Mouse (Mus musculus): ENCODE measurements around the gene Rfk.

Rfk gene

DNA sequence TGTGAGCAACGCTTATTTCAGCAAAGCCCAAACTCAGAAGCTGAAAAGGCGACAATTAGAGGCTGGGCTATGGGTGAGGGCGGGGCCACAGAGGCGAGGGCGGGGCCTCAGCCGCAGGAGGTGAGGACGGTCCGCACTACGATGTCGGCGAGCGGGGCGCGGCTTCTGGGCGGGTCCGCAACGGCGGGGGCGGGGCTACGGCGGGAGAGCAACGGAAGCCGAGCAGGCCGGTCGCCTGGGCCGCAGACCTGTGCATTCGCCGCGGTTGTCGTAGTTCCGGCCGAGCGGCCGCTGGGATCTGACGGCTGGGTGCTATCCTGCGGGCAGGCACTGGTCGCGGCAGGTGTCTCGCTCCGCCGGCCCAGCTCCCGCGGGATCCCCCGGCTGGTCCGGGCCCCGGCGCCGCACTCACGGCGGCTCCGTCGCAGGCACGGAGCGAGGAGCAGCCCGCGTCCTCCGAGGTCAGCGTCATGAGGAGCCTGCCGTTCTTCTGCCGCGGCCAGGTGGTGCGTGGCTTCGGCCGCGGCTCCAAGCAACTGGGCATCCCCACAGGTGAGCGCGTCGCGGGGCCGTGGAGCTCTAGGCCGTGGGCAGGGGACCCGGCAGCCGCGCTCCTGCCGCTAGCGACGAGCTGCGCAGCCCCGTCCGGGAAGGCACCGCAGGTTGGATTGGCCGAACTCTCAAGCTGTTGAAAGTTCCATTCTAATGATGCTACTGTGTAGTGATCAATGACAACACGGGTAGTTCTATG is at the start of gene Rfk:
TSS of gene Rfk (plus strand) at position 203 of the 751 bp plus-strand sequence.
- under 1% methylated on average over 81 of the region's 83 CpGs for WGBS

- WGBS = 89% methylated on average over 7 of the region's 7 CpGs
These were observed 49.0 kb upstream of the Rfk start for GRCm38 (mm10) chr19:17344881-17345280.

GRCm38 (mm10) chr19:17346716-17347474 is 46.9 kb upstream of the Rfk start:
- WGBS = 97% methylated on average over 3 of the region's 3 CpGs

GRCm38 (mm10) chr19:17347852-17348251 is 46.0 kb upstream of the Rfk start:
- 94% methylated on average over 2 of the region's 2 CpGs for WGBS

- WGBS = 85% methylated on average over 8 of the region's 8 CpGs
These were observed 40.1 kb upstream of the Rfk start for GRCm38 (mm10) chr19:17353727-17354126.

GRCm38 (mm10) chr19:17354362-17354761 is 39.5 kb upstream of the Rfk start:
- 84% methylated on average over 4 of the region's 4 CpGs for WGBS

GRCm38 (mm10) chr19:17354797-17355196 is 39.0 kb upstream of the Rfk start:
- WGBS = 71% methylated on average over 4 of the region's 4 CpGs

- 43% methylated on average over 4 of the region's 4 CpGs for WGBS
These were observed 38.5 kb upstream of the Rfk start for GRCm38 (mm10) chr19:17355361-17355760.

GRCm38 (mm10) chr19:17355950-17356867 is 37.6 kb upstream of the Rfk start:
- WGBS = 4% methylated on average over 47 of the region's 50 CpGs

DNA sequence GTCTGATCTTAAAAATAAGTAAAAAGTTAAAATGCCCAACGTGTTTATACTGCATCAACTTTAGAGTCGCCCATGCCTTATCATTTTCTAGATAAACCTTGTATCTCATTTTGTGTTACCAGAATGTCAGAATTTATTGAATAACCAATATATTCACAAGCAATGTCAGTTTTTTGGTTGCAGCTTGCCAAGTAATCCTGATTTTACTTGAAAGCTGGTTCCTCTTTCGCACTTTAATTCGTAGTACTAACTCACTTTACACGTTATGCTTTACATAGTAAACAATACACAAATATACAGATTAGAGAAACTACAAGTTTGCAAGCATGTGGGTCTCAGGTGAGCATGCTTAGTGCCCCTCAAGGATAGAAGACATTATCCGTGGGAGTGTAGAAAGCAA is 36.9 kb upstream of the Rfk start:
- 70% methylated on average over 6 of the region's 6 CpGs for WGBS

DNA sequence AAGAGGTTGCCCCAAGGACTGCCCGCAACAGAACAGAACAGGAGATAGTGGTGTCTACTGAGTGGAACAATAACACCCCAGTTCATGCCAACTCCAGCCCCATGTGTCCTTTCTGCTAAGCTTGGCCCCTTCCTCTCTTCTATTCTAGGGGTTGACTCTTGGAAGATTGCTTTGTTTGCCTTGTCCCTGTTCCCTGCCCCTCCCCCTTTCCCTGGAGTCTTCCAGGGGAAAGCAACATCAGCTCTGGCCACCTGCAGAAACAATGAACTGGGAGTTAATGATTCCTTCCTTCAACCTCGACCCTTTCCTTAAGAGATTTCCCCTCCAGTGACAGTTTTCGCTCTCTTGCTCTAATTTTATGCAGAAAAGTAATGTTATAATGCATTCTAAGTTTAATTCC is 36.5 kb upstream of the Rfk start:
- 74% methylated on average over 3 of the region's 3 CpGs for WGBS

DNA sequence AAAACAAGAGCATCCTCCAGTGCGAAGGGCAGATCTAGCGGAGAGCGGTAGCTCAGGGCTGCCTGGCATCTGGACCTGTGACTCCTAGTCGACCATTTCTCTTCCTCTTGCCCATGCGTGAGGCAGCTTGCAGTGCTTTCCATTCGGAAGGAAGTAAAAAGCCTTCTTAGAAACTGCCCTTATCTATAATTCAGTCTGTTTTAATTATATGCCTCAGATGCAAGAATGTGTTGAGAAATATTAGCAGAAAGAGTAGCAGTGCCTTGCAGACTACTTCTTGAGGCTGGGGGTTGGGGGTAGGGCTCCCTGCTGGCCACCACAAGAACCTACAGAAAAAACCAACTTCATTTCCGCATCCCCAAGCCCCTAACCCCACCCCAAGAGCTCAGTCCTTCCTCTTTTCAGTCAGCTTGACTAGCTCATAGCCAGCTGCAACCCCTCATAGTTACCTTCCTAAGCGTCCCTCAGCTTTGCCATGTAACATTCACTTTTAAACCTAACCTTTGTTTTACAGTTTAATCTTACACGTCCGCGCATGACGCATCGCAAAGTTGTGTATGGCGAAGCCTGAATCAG is 34.4 kb upstream of the Rfk start:
- WGBS = 82% methylated on average over 14 of the region's 14 CpGs

- 84% methylated on average over 2 of the region's 2 CpGs for WGBS
These were observed 32.7 kb upstream of the Rfk start for GRCm38 (mm10) chr19:17361181-17361580.

GRCm38 (mm10) chr19:17364741-17365140 is 29.1 kb upstream of the Rfk start:
- WGBS = 36% methylated on average over 3 of the region's 3 CpGs

DNA sequence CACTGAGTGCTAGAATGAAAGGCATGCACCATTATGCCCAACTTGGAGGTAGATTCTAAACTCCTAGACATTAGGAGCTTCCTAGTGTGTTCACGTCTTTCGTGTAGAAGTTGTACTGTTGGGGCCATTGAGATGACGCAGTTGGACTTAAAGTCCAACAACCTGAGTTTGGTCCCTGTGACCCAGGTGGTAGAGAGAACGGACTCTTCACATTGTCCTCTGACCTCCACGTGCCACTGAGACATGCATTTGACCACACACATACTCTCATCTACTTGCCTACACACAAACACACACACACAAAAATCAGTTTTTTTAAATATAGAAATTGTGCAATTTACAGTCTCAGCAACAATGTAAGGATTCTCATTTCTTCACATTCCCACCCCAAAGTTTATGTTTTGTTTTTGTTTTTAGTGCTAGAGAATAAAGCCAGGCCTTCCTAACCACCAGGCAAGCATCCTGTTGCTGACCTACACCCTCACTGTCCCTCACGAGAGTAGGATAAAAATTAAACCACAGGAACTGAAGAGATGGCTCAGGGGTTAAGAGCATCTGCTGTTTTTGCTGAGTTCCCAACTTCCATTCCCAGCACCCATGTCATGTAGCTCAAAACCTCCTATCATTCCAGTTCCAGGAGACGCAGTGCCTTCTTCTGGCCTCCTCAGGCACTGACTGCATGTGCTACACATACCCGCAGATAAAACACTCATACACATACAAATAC is 27.3 kb upstream of the Rfk start:
- 93% methylated on average over 8 of the region's 8 CpGs for WGBS

DNA sequence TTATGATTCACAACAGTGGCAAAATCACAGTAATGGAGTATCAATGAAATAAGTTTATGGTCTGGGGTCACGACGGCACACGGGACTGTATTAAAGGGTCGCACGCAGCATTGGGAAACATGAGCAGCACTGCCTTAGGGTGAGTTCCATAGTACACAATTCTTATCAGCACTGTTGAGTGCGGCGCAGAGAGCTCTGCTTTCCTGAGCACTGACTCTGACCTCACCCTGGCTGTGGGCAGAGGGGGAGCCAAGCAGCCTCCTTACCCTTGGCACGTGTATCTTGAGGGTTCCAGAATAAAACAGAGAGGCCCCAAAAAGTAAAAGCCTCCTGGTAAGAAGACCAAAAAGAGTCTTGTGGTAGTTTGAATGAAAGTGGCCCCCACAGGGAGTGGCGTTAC is 25.3 kb upstream of the Rfk start:
- 94% methylated on average over 9 of the region's 9 CpGs for WGBS

GRCm38 (mm10) chr19:17369581-17369980 is 24.3 kb upstream of the Rfk start:
- 68% methylated on average over 7 of the region's 7 CpGs for WGBS

- 88% methylated on average over 3 of the region's 3 CpGs for WGBS
These were observed 21.1 kb upstream of the Rfk start, which contains the start of gene Gcnt1 for GRCm38 (mm10) chr19:17372701-17373100. Gene Gcnt1 (minus strand): TSS chr19:17372844.

DNA sequence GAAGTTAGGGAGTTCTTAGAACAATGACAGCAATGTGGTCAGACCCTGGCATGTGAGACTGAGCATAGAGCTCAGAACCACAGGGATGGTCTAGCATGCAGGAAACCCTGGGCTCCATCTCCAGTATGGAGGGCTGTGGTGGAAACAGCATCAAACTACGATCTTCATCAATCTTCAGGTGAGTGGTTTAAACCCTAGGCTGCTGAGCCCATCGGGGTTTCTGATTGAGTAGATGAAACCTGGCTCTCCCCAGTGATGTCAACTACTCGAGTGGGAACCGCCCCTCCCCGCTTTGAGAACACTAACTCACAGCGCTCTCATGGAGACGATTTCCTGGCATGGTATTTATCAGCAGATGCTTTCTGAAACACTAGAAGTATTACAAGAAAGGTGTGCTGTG is 13.3 kb upstream of the Rfk start:
- 73% methylated on average over 7 of the region's 7 CpGs for WGBS

DNA sequence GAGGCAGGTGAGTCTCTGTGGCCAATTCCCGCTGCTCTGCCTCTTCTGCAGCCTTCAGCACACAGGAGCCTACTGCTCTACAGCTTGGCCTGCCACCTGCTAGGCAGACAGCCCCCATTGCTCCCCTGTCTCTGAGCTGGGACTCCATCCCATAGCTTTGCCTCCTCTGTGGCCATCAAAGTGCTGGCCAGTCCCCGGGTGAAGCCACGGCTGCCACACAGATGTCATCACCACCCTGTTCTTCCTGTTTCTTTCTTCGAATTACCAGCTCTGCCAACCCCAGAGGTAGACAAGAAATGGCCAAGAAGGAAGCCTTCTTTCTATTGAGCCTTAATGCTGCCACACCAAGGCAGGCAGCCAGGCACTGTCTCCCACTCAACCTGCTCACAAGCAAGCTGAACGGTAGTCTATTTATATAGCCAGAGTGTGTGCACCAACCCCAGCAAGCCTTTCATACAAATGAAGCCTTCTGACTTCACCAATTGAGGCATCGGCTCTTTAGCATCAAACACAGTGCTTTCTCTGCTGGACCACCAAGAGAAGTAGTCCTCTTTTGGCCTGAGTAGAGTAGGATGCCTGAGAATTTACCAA is 10.9 kb upstream of the Rfk start:
- 53% methylated on average over 6 of the region's 6 CpGs for WGBS

DNA sequence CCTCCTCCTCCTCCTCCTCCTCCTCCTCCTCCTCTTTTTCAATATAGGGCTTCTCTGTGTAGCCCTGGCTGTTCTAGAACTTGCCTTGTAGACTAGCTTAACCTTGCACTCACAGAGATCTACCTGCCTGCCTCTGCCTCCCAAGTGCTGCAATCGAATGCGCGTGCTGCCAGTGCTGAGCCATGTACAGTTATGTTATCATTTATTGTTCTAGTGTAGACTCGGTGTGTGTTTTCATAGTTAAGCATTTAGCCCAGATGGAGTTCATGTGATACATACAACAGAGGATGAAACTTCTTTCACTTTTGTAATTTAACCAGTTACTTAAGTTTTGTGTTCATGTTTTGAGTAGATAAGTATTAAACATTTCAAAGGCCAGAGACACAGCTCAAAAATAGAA is 8.8 kb upstream of the Rfk start:
- 93% methylated on average over 4 of the region's 4 CpGs for WGBS
